Mouse (Mus musculus) CD4-positive naive resting alpha-beta T cell, adult 76 days (primary cell): Measurements from ENCODE around the gene Slc25a34. TPM values are rescaled to one million over a fixed set of nuclear protein-coding genes. Genes with fewer than 3 reads are reported as not detected.

Experiments used
- total RNA-seq: library from RNA; stranded (reverse); gene quantifications from one replicate; pipeline ENCODE4 v1.2.4, GENCODE M21; 2023

Slc25a34 gene
- not detected for total RNA-seq

GRCm38 (mm10) chr4:141623666-141624065 is at the start of gene Slc25a34:
Slc25a34 (minus strand) TSS chr4:141623821.

GRCm38 (mm10) chr4:141664799-141665198 is 41.2 kb upstream of the Slc25a34 start, which contains the start of gene Plekhm2:
Plekhm2 (minus strand) TSS chr4:141664899.

GRCm38 (mm10) chr4:141618565-141619243 is 4.9 kb downstream of the Slc25a34 start, which contains the start of gene Tmem82:
Tmem82 (minus strand) TSS chr4:141618633.

GRCm38 (mm10) chr4:141605861-141606260 is 17.8 kb downstream of the Slc25a34 start, which contains the start of gene Fblim1:
Fblim1 (minus strand) TSS chr4:141606096.

Other genes starting within 250 kb of the Slc25a34 start
- gene Clcnka, start 225.1 kb downstream of the Slc25a34 start, total RNA-seq: not detected
- gene Clcnkb, start 207.8 kb downstream of the Slc25a34 start, total RNA-seq: not detected
- not detected for gene Hspb7, start 203.0 kb downstream of the Slc25a34 start, total RNA-seq
- not detected for gene Srarp, start 187.7 kb downstream of the Slc25a34 start, total RNA-seq
- gene Zbtb17, start 179.2 kb downstream of the Slc25a34 start, total RNA-seq: 40.1 TPM
- gene Spen, start 85.2 kb downstream of the Slc25a34 start, total RNA-seq: 54.1 TPM
- gene Fblim1, start 17.7 kb downstream of the Slc25a34 start, total RNA-seq: 0.97 TPM
- gene Tmem82, start 5.2 kb downstream of the Slc25a34 start, total RNA-seq: 0.21 TPM
- gene Plekhm2, start 41.1 kb upstream of the Slc25a34 start, total RNA-seq: 34.1 TPM
- gene Rsc1a1, start 61.8 kb upstream of the Slc25a34 start, total RNA-seq: 0.53 TPM
- gene Ddi2, start 99.6 kb upstream of the Slc25a34 start, total RNA-seq: 49.3 TPM
- gene Agmat, start 122.9 kb upstream of the Slc25a34 start, total RNA-seq: not detected
- gene Dnajc16, start 167.1 kb upstream of the Slc25a34 start, total RNA-seq: 8.6 TPM
- gene Casp9, start 169.8 kb upstream of the Slc25a34 start, total RNA-seq: 8.2 TPM
- 1.5 TPM for gene Cela2a, start 202.3 kb upstream of the Slc25a34 start, total RNA-seq
- not detected for gene Ctrc, start 222.5 kb upstream of the Slc25a34 start, total RNA-seq